ENCODE assay signal across 28 mouse cellular contexts in genomic region chr12:69410767-69411166, GRCm38 (mm10). TPM values are rescaled to one million over a fixed set of nuclear protein-coding genes. Genes with fewer than 3 reads are reported as not detected.
DNase-seq lines count a peak whose midpoint lies in the region; ATAC-seq and TF ChIP-seq lines count a peak whose summit lies in the region.
"Had no signal": no experiment of that assay in that cellular context is flagged by ENCODE, and none has a peak within 500 bp of the region (broad histone marks: within the 10 kb centered on the region; RNA-seq: fewer than 3 reads in every experiment).

No protein-coding gene starts in this region.

- no peaks in the 10 kb centered on the region for H3K36me3 ChIP-seq in lung, postnatal 0 days (ENCODE audit: insufficient read depth, low read length)
- no peaks in the 10 kb centered on the region for H3K36me3 ChIP-seq in heart, embryonic 10.5 days
- H3K36me3 ChIP-seq: hindbrain, embryonic 13.5 days; limb, embryonic 13.5 days; liver, embryonic 12.5 days; neural tube, embryonic 15.5 days; stomach, embryonic 15.5 days had no signal

- no peak overlapping the region for H3K4me3 ChIP-seq in lung, postnatal 0 days (ENCODE audit: low read depth, low read length)
- no peak overlapping the region for H3K4me3 ChIP-seq in heart, embryonic 10.5 days
- H3K4me3 ChIP-seq: hindbrain, embryonic 13.5 days; layer of hippocampus, adult 2 months; left cerebral cortex, adult 2 months; limb, embryonic 13.5 days; liver, embryonic 12.5 days; neural tube, embryonic 15.5 days; stomach, embryonic 15.5 days had no signal

- 57% methylated on average over 5 of the region's 5 CpGs for WGBS in lung, postnatal 0 days
- WGBS in heart, embryonic 10.5 days, result 75% methylated on average over 5 of the region's 5 CpGs

- TF ChIP-seq EP300 in lung, postnatal 0 days (IDR thresholded peaks at IDR 0.05), result no peak

- H3K27me3 ChIP-seq in lung, postnatal 0 days (replicated peaks; ENCODE audit: insufficient read depth, low read length), result no peaks in the 10 kb centered on the region
- H3K27me3 ChIP-seq in heart, embryonic 10.5 days (ENCODE audit: insufficient read depth, poor library complexity, severe bottlenecking), result no peaks in the 10 kb centered on the region
- H3K27me3 ChIP-seq: hindbrain, embryonic 13.5 days; limb, embryonic 13.5 days; liver, embryonic 12.5 days; neural tube, embryonic 15.5 days; stomach, embryonic 15.5 days had no signal

- no peak overlapping the region for H3K9ac ChIP-seq in lung, postnatal 0 days (replicated peaks; ENCODE audit: low read depth)
- H3K9ac ChIP-seq: hindbrain, embryonic 13.5 days; limb, embryonic 13.5 days; liver, embryonic 12.5 days; liver, postnatal 0 days; neural tube, embryonic 15.5 days; stomach, embryonic 15.5 days had no signal

- no peaks in the 10 kb centered on the region for H3K4me1 ChIP-seq in lung, postnatal 0 days (ENCODE audit: insufficient read depth, low read depth, low read length)
- 0 out of 2 replicates have a peak, but pooled peaks cover 3% of the 10 kb centered on the region for H3K4me1 ChIP-seq in heart, embryonic 10.5 days
- H3K4me1 ChIP-seq: hindbrain, embryonic 13.5 days; limb, embryonic 13.5 days; neural tube, embryonic 15.5 days; stomach, embryonic 15.5 days had no signal

- no peaks in the 10 kb centered on the region for H3K9me3 ChIP-seq in lung, postnatal 0 days (ENCODE audit: low read length)
- H3K9me3 ChIP-seq in heart, embryonic 10.5 days, result no peaks in the 10 kb centered on the region
- H3K9me3 ChIP-seq: hindbrain, embryonic 13.5 days; limb, embryonic 13.5 days; liver, embryonic 12.5 days; neural tube, embryonic 15.5 days; stomach, embryonic 15.5 days had no signal

- ATAC-seq in lung, postnatal 0 days, result no peak
- ATAC-seq: forebrain, embryonic 14.5 days; intestine, embryonic 16.5 days; liver, embryonic 12.5 days; liver, postnatal 0 days had no signal

- TF ChIP-seq POLR2A in brain, embryonic 14.5 days (IDR thresholded peaks at IDR 0.05; ENCODE audit: borderline replicate concordance, extremely low read depth, insufficient read depth, insufficient read length, poor library complexity, severe bottlenecking), result no peak

- no peak overlapping the region for H3K27ac ChIP-seq in lung, postnatal 0 days (ENCODE audit: low read length)
- H3K27ac ChIP-seq in heart, embryonic 10.5 days, result no peak overlapping the region
- H3K27ac ChIP-seq: hindbrain, embryonic 13.5 days; layer of hippocampus, adult 2 months; left cerebral cortex, adult 2 months; limb, embryonic 13.5 days; liver, embryonic 12.5 days; neural tube, embryonic 15.5 days; stomach, embryonic 15.5 days had no signal

- TF ChIP-seq CTCF in lung, postnatal 0 days (IDR thresholded peaks at IDR 0.05), result no peak
- TF ChIP-seq CTCF in brain, embryonic 14.5 days (IDR thresholded peaks at IDR 0.05; ENCODE audit: borderline replicate concordance, extremely low read depth, insufficient read depth, insufficient read length), result no peak

- peak; percentile 29 for DNase-seq in embryo, embryonic 10 days (ENCODE audit: low spot score)
- no peak for DNase-seq in embryo, embryonic 10.5 days (ENCODE audit: low spot score)
- peak; percentile 46 for DNase-seq in lung, postnatal 0 days (ENCODE audit: low spot score)
- no peak for DNase-seq in lung, postnatal 10 days
- peak; percentile 34 for DNase-seq in brain, embryonic 14.5 days (ENCODE audit: low read depth)
- no peak for DNase-seq in neural tube, embryonic 10.5 days (ENCODE audit: extremely low spot score, low spot score)
- no peak for DNase-seq in heart, embryonic 10.5 days (ENCODE audit: low spot score)
- DNase-seq: adrenal gland, postnatal 10 days; cerebellum, adult 11-12 months; cerebellum, adult 9-11 months; gastrocnemius, postnatal 14 days; heart, postnatal 4 days; kidney, adult 8-10 months; kidney, postnatal 14 days; liver, postnatal 0 days; right cerebral cortex, postnatal 25 days; thymus, postnatal 14 days had no signal

- H3K4me2 ChIP-seq in lung, postnatal 0 days (replicated peaks; ENCODE audit: low read depth, low read length), result no peak overlapping the region
- H3K4me2 ChIP-seq: heart, embryonic 11.5 days; hindbrain, embryonic 13.5 days; limb, embryonic 13.5 days; liver, embryonic 12.5 days; midbrain, embryonic 11.5 days; neural tube, embryonic 15.5 days; stomach, embryonic 15.5 days had no signal

RNA-seq across cellular contexts. Expression of gene Gm9887, which starts 38.5 kb away (rescaled TPM):
- 2.6 and 3.2 TPM in 2 replicates for polyA plus RNA-seq in lung, postnatal 0 days (2015; fragmentation: Nextera tagmentation; extraction: Ambion mirVana)
- 0.36 and 0.39 TPM in 2 replicates for polyA plus RNA-seq in brain, embryonic 14.5 days (2012; rRNA removed)
- 0.95 and 1.8 TPM in 2 replicates for polyA plus RNA-seq in heart, embryonic 10.5 days (2016; fragmentation: Nextera tagmentation; extraction: Ambion mirVana)

RNA-seq across cellular contexts. Expression of gene Arf6, which starts 38.8 kb away (rescaled TPM):
- 86.3 and 92.5 TPM in 2 replicates for polyA plus RNA-seq in lung, postnatal 0 days (2015; fragmentation: Nextera tagmentation; extraction: Ambion mirVana)
- 67.8 and 72.2 TPM in 2 replicates for polyA plus RNA-seq in brain, embryonic 14.5 days (2012; rRNA removed)
- 37.1 and 50.4 TPM in 2 replicates for polyA plus RNA-seq in heart, embryonic 10.5 days (2016; fragmentation: Nextera tagmentation; extraction: Ambion mirVana)

RNA-seq across cellular contexts. Expression of gene Nemf, which starts 53.8 kb away (rescaled TPM):
- 65.5 and 68.5 TPM in 2 replicates for polyA plus RNA-seq in lung, postnatal 0 days (2015; fragmentation: Nextera tagmentation; extraction: Ambion mirVana)
- polyA plus RNA-seq in brain, embryonic 14.5 days (2012; rRNA removed), result 31.3 and 35.9 TPM in 2 replicates
- 68.1 and 78.1 TPM in 2 replicates for polyA plus RNA-seq in heart, embryonic 10.5 days (2016; fragmentation: Nextera tagmentation; extraction: Ambion mirVana)

Comparison
In these comparisons a context has a peak if more than half of its experiments do, and no peak if none do; other contexts are left out.
1. DNase-seq: peak in embryo, embryonic 10 days (single experiment), lung, postnatal 0 days (single experiment) and brain, embryonic 14.5 days (single experiment); none in embryo, embryonic 10.5 days (single experiment), lung, postnatal 10 days (single experiment), neural tube, embryonic 10.5 days (single experiment) and heart, embryonic 10.5 days (single experiment).